Mouse (Mus musculus) forebrain, embryonic 10.5 days (tissue): ENCODE measurements around the gene Gm10842. TPM values are rescaled to one million over a fixed set of nuclear protein-coding genes. Genes with fewer than 3 reads are reported as not detected.

Experiments
- DNase-seq: peaks from one replicate; pipeline ENCODE4 v3.0.0-alpha.2; 2017; ENCODE audit warnings: low spot score; ENCODE audit errors: extremely low spot score
- H3K27ac ChIP-seq: fragments of 300-500 bp; sonication (generic); 2 replicates; pipeline ENCODE4 v1.5.1; 2016; ENCODE audit warnings: mild to moderate bottlenecking
- H3K27me3 ChIP-seq: fragments of 300-500 bp; sonication (generic); 2 replicates; pipeline ENCODE4 v1.6.1; 2016; ENCODE audit warnings: mild to moderate bottlenecking; ENCODE audit not compliant: poor library complexity, severe bottlenecking
- H3K36me3 ChIP-seq: fragments of 300-500 bp; sonication (generic); replicated peaks from 2 replicates; pipeline ENCODE4 v1.6.1; 2016; ENCODE audit warnings: mild to moderate bottlenecking, moderate library complexity
- H3K4me1 ChIP-seq: fragments of 300-500 bp; sonication (generic); 2 replicates; pipeline ENCODE4 v1.6.1; 2016
- H3K4me3 ChIP-seq: fragments of 300-500 bp; sonication (generic); 2 replicates; pipeline ENCODE4 v1.5.1; 2016; ENCODE audit warnings: mild to moderate bottlenecking, moderate library complexity
- H3K9me3 ChIP-seq: fragments of 300-500 bp; sonication (generic); 2 replicates; pipeline ENCODE4 v1.6.1; 2016; ENCODE audit warnings: mild to moderate bottlenecking, moderate library complexity
- WGBS: fragments of 180-500 bp; shearing (Covaris S2); methylation state at CpG from one replicate; pipeline ENCODE4 v1.1.7; 2016; 5-methylcytosine and 5-hydroxymethylcytosine counted together
- polyA plus RNA-seq: library from polyadenylated mRNA; unstranded; fragments of >200 nt; fragmentation: Nextera tagmentation; extraction: Ambion mirVana; gene quantifications from 2 replicates; pipeline ENCODE4 v1.2.1, GENCODE M21; 2016

The Gm10842 gene
- polyA plus RNA-seq, 1 experiment from 2014 or later, result not detected

DNA sequence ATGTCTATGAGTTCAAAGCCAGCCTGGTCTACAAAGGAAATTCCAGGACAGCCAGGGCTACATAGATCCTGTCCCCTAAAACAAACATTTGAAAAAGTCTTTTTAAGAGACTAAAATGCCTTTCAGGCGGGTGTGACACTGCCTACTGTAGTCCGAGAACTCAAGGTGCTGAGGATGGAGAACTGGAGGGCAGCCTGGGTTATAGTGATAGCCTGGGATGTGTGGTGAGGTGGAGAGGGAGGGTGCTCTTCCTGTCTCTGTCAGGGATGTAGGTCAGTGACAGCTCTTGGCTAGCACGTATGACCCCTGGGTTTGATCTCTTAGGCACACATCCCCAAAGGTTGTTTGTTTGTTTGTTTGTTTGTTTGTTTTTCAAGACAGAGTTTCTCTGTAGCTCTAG is 2.6 kb upstream of the Gm10842 start:
- Histone ChIP-seq H3K9me3 (no peaks in the 10 kb centered on the region), H3K27me3 (no peaks in the 10 kb centered on the region), H3K36me3 (peaks cover 28% of the 10 kb centered on the region), H3K4me3 (no peak overlapping the region), H3K27ac (no peak overlapping the region), H3K4me1 (no peaks in the 10 kb centered on the region)
- no peak for DNase-seq
- WGBS, result 85% methylated on average over 3 of the region's 3 CpGs

DNA sequence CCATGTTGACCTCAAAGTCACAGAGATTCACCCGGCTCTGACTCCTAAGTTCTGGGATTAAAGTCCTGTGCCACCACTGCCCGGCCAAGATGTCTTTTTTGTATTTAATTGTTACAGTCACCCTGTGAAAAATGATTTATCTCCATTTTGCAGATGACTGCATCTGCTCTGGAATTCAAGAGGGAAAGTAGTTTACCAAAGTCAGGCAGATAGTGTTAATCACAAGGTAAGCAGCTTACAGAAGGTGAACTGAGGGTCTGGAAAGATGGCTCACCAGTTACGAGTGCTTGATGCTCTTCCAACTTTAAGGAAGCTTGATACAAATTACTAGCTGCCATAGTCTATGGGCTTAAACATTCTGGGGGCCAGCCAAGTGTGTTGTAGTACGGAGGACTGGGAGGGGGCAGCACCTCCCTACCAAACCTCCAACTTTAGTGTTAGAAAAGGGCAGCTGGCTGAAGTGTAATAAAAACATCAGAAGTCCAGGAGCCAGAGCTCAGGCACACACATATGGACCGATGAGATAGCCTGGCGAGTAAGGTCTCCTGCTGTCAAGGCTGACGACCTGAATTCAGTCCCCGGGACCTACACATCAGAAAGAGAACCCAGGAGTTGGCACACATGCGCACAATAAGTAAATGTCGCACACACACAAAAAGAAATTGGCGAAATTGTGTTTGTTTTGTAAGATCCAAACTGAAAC is 2.0 kb upstream of the Gm10842 start:
- no peaks in the 10 kb centered on the region for H3K4me1 ChIP-seq
- DNase-seq, result no peak
- H3K9me3 ChIP-seq, result no peaks in the 10 kb centered on the region
- H3K4me3 ChIP-seq, result no peak overlapping the region
- peaks cover 23% of the 10 kb centered on the region for H3K36me3 ChIP-seq
- H3K27me3 ChIP-seq, result no peaks in the 10 kb centered on the region
- 91% methylated on average over 11 of the region's 11 CpGs for WGBS
- no peak overlapping the region for H3K27ac ChIP-seq

GRCm38 (mm10) chr11:105145211-105145610 is 1.5 kb upstream of the Gm10842 start:
- no peak overlapping the region for H3K4me3 ChIP-seq
- H3K9me3 ChIP-seq, result no peaks in the 10 kb centered on the region
- 0 out of 2 replicates have a peak, but pooled peaks cover under 1% of the 10 kb centered on the region for H3K27me3 ChIP-seq
- 87% methylated on average over 10 of the region's 10 CpGs for WGBS
- H3K4me1 ChIP-seq, result no peaks in the 10 kb centered on the region
- no peak for DNase-seq
- H3K36me3 ChIP-seq, result peaks cover 17% of the 10 kb centered on the region
- no peak overlapping the region for H3K27ac ChIP-seq

GRCm38 (mm10) chr11:105149353-105149752 is 2.7 kb downstream of the Gm10842 start:
- no peak for DNase-seq
- 91% methylated on average over 3 of the region's 3 CpGs for WGBS
- Histone ChIP-seq H3K27me3 (peaks cover 16% of the 10 kb centered on the region; the same call in 1 of the 2 replicates), H3K36me3 (no peaks in the 10 kb centered on the region), H3K27ac (no peak overlapping the region), H3K4me1 (peaks cover 34% of the 10 kb centered on the region), H3K4me3 (no peak overlapping the region), H3K9me3 (no peaks in the 10 kb centered on the region)

DNA sequence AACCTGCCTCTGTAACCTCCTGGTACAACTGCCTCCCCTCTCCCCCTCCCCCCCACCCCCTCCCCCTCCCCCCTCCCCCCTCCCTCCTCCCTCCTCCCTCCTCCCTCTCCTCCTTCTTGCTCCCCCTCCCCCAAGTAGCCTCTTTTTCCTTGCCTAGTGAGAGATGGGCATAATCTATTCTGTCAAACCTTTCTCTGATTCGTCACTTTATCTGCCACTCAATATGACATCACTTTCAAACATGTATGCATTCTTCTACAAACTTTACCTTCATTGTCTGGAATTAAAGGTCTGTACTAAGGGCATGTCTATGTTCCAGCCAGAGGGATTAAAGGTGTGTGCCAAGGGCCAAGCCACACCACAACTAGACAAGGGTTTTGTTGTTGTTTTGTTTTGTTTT is 3.1 kb downstream of the Gm10842 start:
- Histone ChIP-seq H3K27ac (no peak overlapping the region), H3K4me1 (peaks cover 38% of the 10 kb centered on the region), H3K9me3 (no peaks in the 10 kb centered on the region), H3K27me3 (peaks cover 16% of the 10 kb centered on the region; the same call in 1 of the 2 replicates), H3K4me3 (no peak overlapping the region), H3K36me3 (no peaks in the 10 kb centered on the region)
- DNase-seq, result no peak
- 92% methylated on average over 1 of the region's 1 CpGs for WGBS

GRCm38 (mm10) chr11:105150691-105151090 is 4.0 kb downstream of the Gm10842 start:
- H3K4me1 ChIP-seq, result peaks cover 46% of the 10 kb centered on the region
- 65% methylated on average over 4 of the region's 4 CpGs for WGBS
- no peak overlapping the region for H3K27ac ChIP-seq
- H3K36me3 ChIP-seq, result no peaks in the 10 kb centered on the region
- DNase-seq, result no peak
- H3K4me3 ChIP-seq, result no peak overlapping the region
- peaks cover 16% of the 10 kb centered on the region; the same call in 1 of the 2 replicates for H3K27me3 ChIP-seq
- H3K9me3 ChIP-seq, result no peaks in the 10 kb centered on the region

DNA sequence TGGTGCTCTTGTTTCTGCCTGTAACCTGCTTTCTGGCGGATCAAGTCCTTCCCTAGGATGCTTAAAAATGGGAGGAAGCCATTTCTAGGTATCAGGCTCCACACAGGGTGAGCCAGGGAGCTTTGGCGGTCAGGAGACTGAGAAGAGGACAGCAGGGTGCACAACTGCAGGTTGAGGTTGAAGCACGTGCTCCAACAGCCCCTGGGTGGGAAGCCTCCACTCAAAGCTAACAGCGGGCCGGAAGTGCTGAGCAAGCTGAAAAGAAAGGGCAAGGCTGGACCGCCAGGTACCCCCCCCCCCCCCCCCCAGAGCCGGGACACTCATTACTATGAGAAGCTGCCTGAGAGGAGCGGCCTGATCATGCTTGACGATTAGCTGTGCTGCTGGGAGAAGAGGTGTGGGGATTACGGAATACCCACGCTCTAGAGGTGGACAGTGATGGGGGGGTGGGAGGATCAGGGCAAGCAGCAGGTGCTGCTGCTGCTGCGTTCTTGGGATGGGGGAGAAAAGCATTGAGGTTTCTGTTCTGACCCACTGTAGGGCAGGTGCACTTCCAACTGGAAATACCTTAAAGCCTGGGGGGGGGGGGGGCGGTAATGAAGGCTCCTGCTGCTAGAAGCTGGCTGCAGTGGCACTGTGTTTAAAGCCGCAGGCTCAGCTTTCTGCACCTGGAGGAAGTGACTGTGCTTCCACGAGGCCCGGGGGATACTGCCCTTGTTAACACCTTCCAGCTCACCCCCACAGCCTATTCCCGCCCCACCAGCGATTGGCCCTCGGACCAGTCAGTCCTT is 4.7 kb downstream of the Gm10842 start:
- Histone ChIP-seq H3K36me3 (no peaks in the 10 kb centered on the region), H3K9me3 (no peaks in the 10 kb centered on the region), H3K27me3 (peaks cover 16% of the 10 kb centered on the region; the same call in 1 of the 2 replicates), H3K4me3 (0 out of 2 replicates have a peak overlapping the region, but pooled peaks have one; percentile 16), H3K27ac (0 out of 2 replicates have a peak overlapping the region, but pooled peaks have one; percentile 1), H3K4me1 (peaks cover 53% of the 10 kb centered on the region)
- 25% methylated on average over 18 of the region's 19 CpGs for WGBS
- DNase-seq, result no peak

DNA sequence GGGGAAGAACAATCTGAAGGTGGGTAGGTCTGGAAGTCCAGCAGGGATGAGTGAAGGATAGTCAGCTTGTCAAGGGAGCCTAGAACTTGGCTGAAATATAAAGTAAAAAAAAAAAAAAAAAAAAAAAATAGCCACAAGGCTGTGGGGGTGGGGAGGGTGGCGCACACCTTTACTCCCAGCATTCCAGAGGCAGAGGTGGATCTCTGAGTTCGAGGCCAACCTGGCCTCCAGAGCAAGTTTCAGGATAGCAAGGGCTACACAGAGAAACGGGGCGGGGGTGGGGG is 5.3 kb downstream of the Gm10842 start:
- Histone ChIP-seq H3K9me3 (no peaks in the 10 kb centered on the region), H3K4me1 (peaks cover 53% of the 10 kb centered on the region), H3K27ac (0 out of 2 replicates have a peak overlapping the region, but pooled peaks have one; percentile 1), H3K27me3 (peaks cover 16% of the 10 kb centered on the region; the same call in 1 of the 2 replicates), H3K36me3 (no peaks in the 10 kb centered on the region), H3K4me3 (no peak overlapping the region)
- WGBS, result 78% methylated on average over 2 of the region's 4 CpGs
- no peak for DNase-seq

- Histone ChIP-seq H3K9me3 (no peaks in the 10 kb centered on the region), H3K36me3 (no peaks in the 10 kb centered on the region), H3K4me3 (no peak overlapping the region), H3K4me1 (peaks cover 53% of the 10 kb centered on the region), H3K27me3 (peaks cover 16% of the 10 kb centered on the region; the same call in 1 of the 2 replicates), H3K27ac (no peak overlapping the region)
- DNase-seq, result no peak
- WGBS, result 74% methylated on average over 11 of the region's 11 CpGs
Measured at GRCm38 (mm10) chr11:105152357-105152899, 5.7 kb downstream of the Gm10842 start.

DNA sequence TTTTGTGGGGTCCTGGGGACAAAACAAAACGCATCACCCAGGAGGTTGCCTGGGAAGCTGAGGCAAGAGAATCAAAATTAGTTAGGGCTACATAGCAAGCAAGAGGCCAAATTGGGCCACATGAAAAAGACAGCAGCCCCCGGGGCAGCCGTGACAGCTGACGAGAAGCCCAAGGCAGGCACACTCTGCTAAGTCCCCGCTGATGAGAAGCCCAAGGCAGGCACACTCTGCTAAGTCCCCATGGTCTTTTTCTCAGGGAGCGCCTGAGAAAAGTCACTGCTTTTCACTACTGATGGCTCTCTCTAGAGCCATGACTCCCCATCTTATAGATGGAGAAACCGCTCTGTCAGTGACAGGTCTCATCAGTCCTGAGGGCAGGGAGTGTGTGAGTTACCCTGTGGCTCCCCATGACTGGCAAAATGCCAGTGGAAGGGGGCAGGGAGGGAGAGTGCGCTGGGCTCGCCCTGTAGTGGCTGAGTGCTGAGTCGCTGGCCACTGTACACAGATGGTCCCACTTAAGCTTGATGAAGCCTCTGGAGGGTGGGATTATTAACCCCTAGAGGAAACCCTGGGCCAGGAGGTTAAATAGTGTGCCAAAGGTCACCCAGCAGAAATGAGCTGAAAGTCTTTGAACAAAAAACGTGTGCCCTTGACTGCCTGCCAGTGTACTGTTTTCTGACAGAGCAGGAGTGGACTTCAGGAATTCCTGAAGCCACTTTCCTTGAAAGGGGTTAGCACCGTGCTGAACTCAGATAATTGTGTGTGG is 6.6 kb downstream of the Gm10842 start:
- Histone ChIP-seq H3K27me3 (peaks cover 16% of the 10 kb centered on the region; the same call in 1 of the 2 replicates), H3K36me3 (no peaks in the 10 kb centered on the region), H3K4me1 (peaks cover 53% of the 10 kb centered on the region), H3K4me3 (no peak overlapping the region), H3K27ac (no peak overlapping the region), H3K9me3 (no peaks in the 10 kb centered on the region)
- 44% methylated on average over 12 of the region's 12 CpGs for WGBS
- peak; percentile 43 for DNase-seq

DNA sequence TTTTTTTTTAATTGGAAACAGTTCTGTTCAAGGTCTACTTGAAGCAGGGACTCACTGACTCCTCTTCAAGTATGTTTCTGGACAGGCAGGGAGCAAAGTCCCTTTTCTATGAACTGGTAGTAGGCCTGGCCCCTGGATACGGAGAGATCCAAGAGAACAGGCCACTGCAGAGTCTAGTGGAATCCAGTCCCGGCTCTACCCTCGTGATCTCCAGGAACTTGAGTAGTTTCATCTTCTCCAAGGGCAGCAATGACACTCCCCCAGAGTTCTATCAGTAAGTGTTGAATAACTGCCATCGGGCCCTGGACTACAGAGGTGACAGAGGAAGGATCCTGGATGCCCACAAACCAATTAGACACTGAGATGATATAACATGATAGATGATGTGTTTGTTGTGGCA is 9.2 kb downstream of the Gm10842 start:
- Histone ChIP-seq H3K27me3 (peaks cover 9% of the 10 kb centered on the region; the same call in 1 of the 2 replicates), H3K9me3 (no peaks in the 10 kb centered on the region), H3K4me3 (no peak overlapping the region), H3K36me3 (no peaks in the 10 kb centered on the region), H3K27ac (no peak overlapping the region), H3K4me1 (peaks cover 49% of the 10 kb centered on the region)
- 72% methylated on average over 4 of the region's 4 CpGs for WGBS
- no peak for DNase-seq

- H3K27me3 ChIP-seq, result no peaks in the 10 kb centered on the region
- no peak overlapping the region for H3K4me3 ChIP-seq
- no peak overlapping the region for H3K27ac ChIP-seq
- H3K4me1 ChIP-seq, result peaks cover 40% of the 10 kb centered on the region
- no peak for DNase-seq
- H3K36me3 ChIP-seq, result no peaks in the 10 kb centered on the region
- no peaks in the 10 kb centered on the region for H3K9me3 ChIP-seq
- WGBS, result 88% methylated on average over 19 of the region's 19 CpGs
Measured at GRCm38 (mm10) chr11:105156748-105157267, 10.1 kb downstream of the Gm10842 start.
